Mouse (Mus musculus) lung, embryonic 14.5 days (tissue): ENCODE results near the gene Grm4. TPM values are rescaled to one million over a fixed set of nuclear protein-coding genes. Genes with fewer than 3 reads are reported as not detected.
A peak's percentile ranks its signal among the peaks of the same experiment; 100 is the strongest.

Source experiments
- ATAC-seq: fragments of 200-750 bp; cut with Nextera tagmentation; 2 replicates; pipeline ENCODE4 v1.8.0; 2017; ENCODE audit warnings: mild to moderate bottlenecking, moderate TSS enrichment, moderate library complexity; ENCODE audit not compliant: insufficient read depth
- DNase-seq: peaks from one replicate; pipeline ENCODE4 v3.0.0-alpha.2; 2015
- H3K27ac ChIP-seq: fragments of 300-500 bp; sonication (generic); 2 replicates; pipeline ENCODE4 v1.5.1; 2014; ENCODE audit warnings: low read depth, mild to moderate bottlenecking, moderate library complexity
- H3K27me3 ChIP-seq: fragments of 300-500 bp; sonication (generic); 2 replicates; pipeline ENCODE4 v1.6.1; 2014; ENCODE audit warnings: low read length, control low read depth; ENCODE audit not compliant: insufficient read depth
- H3K36me3 ChIP-seq: fragments of 300-500 bp; sonication (generic); 2 replicates; pipeline ENCODE4 v1.6.1; 2014; ENCODE audit warnings: control low read depth; ENCODE audit not compliant: insufficient read depth
- H3K4me1 ChIP-seq: fragments of 300-500 bp; sonication (generic); 2 replicates; pipeline ENCODE4 v1.6.1; 2014; ENCODE audit warnings: antibody characterized with exemption, control low read depth; ENCODE audit not compliant: insufficient read depth
- H3K4me2 ChIP-seq: fragments of 300-500 bp; sonication (generic); 2 replicates; pipeline ENCODE4 v1.6.1; 2014; ENCODE audit warnings: mild to moderate bottlenecking
- H3K4me3 ChIP-seq: fragments of 300-500 bp; sonication (generic); 2 replicates; pipeline ENCODE4 v1.5.1; 2014; ENCODE audit warnings: low read depth, low read length
- H3K9ac ChIP-seq: fragments of 300-500 bp; sonication (generic); 2 replicates; pipeline ENCODE4 v1.6.1; 2014
- H3K9me3 ChIP-seq: fragments of 300-500 bp; sonication (generic); 2 replicates; pipeline ENCODE4 v1.6.1; 2016; ENCODE audit warnings: low read depth, low read length, control low read depth
- CTCF ChIP-seq: IDR thresholded peaks from 2 replicates; pipeline ENCODE4 v1.5.1; 2016; ENCODE audit warnings: antibody characterized with exemption, low read depth
- WGBS: fragments of 180-500 bp; shearing (Covaris S2); extraction: QIAGEN DNeasy Blood & Tissue Kit; methylation state at CpG from one replicate; pipeline ENCODE4 v1.1.7; 2014; 5-methylcytosine and 5-hydroxymethylcytosine counted together
- polyA plus RNA-seq: library from polyadenylated mRNA; unstranded; fragments of >200 nt; fragmentation: Nextera tagmentation; extraction: Ambion mirVana; gene quantifications from 2 replicates; pipeline ENCODE4 v1.2.1, GENCODE M21; 2014

Gene Grm4
- polyA plus RNA-seq, 1 experiment from 2014 or later: 0.05 TPM

DNA sequence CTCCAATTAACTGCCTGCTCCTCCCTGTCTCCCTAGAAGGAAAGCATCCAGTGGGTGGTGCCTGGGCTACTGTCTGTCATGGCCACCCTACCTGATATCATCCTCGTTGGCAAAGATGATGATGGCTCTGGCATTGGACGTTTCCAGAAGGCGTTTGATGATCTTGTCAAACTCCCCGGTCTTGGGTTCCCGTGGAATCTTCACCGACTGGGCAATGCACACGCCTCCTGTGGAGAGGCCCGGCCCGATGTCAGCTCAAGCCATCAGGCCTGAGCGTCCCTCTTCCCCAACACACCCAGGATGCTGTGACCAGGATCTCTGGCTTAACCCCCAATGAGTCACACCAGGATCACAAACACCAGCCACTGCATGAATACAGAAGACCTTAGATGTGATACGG, 66.8 kb downstream of the Grm4 start:
- no peak overlapping the region for H3K27ac ChIP-seq
- H3K4me2 ChIP-seq: no peak overlapping the region
- TF ChIP-seq CTCF: no peak
- no peak for DNase-seq
- no peak overlapping the region for H3K4me3 ChIP-seq
- 69% methylated on average over 11 of the region's 11 CpGs for WGBS
- H3K9ac ChIP-seq: no peak overlapping the region
- no peaks in the 10 kb centered on the region for H3K4me1 ChIP-seq
- H3K9me3 ChIP-seq: no peaks in the 10 kb centered on the region
- H3K36me3 ChIP-seq: no peaks in the 10 kb centered on the region
- no peaks in the 10 kb centered on the region for H3K27me3 ChIP-seq
- ATAC-seq: no peak

DNA sequence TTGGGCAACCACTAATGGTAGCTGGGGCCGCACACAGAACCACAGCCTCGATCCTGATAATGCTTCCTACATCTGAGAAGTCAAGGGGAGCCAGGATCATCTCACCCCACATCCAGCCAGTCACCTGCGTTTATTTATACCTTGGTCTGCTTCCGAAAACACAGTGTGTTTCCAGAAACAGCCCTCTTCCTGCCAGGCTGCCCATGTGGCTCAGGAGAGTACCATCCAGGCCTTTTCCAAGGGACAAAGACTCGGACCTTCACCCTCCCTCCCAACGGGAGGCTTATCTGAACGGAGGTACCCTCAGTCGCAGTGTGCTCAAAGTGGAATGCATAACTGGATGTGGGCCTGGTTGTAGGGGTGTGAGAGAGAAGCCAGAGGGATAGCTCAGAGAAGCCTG, 68.2 kb downstream of the Grm4 start:
- no peaks in the 10 kb centered on the region for H3K9me3 ChIP-seq
- WGBS: 71% methylated on average over 8 of the region's 8 CpGs
- no peaks in the 10 kb centered on the region for H3K27me3 ChIP-seq
- H3K4me3 ChIP-seq: no peak overlapping the region
- no peak for TF ChIP-seq CTCF
- no peaks in the 10 kb centered on the region for H3K36me3 ChIP-seq
- H3K27ac ChIP-seq: no peak overlapping the region
- ATAC-seq: no peak
- DNase-seq: no peak
- H3K4me1 ChIP-seq: no peaks in the 10 kb centered on the region
- H3K4me2 ChIP-seq: no peak overlapping the region
- no peak overlapping the region for H3K9ac ChIP-seq

DNA sequence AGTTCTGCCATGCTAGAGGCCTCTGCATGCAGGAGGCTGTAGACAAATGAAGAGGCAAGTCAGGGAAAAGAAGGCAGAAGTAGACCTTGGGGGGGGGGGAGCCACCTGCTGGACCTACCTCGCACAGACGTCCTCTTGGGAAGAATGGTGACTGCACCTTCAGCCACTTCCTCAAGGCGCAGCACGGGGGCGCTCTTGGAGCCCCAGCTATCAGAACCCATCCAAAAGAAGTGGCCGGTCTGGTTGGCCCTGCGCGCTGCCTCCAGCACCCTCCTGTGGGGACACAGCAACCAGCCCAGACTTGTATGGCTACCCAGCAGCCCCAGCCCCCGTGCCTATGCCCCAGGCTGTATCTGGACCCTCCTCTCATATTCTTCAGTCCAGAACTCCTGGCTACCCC, 69.4 kb downstream of the Grm4 start:
- peak; percentile 6 for DNase-seq
- no peak for ATAC-seq
- no peak overlapping the region for H3K4me2 ChIP-seq
- peak; percentile 43 for TF ChIP-seq CTCF
- H3K4me3 ChIP-seq: no peak overlapping the region
- no peaks in the 10 kb centered on the region for H3K36me3 ChIP-seq
- no peak overlapping the region for H3K27ac ChIP-seq
- 16% methylated on average over 9 of the region's 9 CpGs for WGBS
- H3K4me1 ChIP-seq: no peaks in the 10 kb centered on the region
- no peaks in the 10 kb centered on the region for H3K9me3 ChIP-seq
- no peaks in the 10 kb centered on the region for H3K27me3 ChIP-seq
- H3K9ac ChIP-seq: no peak overlapping the region

DNA sequence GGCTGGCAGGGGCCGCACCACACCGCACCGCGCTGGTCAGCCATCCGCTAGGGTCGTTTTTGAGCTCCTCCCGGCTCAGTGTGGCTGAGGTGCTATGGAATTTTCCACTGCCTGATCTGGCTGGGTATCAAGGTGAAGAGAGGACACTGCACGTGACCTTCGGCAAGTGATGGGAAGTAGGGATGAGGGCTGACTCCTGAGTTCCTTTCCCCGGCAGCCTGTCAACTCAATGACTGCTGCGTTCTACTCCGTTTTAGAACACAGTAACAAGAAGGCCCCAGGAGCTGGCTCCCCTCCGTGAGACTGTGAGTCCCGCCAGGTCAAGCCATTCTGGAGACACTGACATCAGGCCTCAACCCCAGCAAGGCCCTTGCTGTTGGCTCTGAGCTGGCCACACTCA, 70.0 kb downstream of the Grm4 start:
- no peak for TF ChIP-seq CTCF
- DNase-seq (no peak), ATAC-seq (no peak)
- Histone ChIP-seq H3K36me3 (no peaks in the 10 kb centered on the region), H3K4me1 (no peaks in the 10 kb centered on the region), H3K9ac (no peak overlapping the region), H3K9me3 (no peaks in the 10 kb centered on the region), H3K4me3 (no peak overlapping the region), H3K27me3 (no peaks in the 10 kb centered on the region), H3K27ac (no peak overlapping the region), H3K4me2 (no peak overlapping the region)
- 83% methylated on average over 14 of the region's 14 CpGs for WGBS

DNA sequence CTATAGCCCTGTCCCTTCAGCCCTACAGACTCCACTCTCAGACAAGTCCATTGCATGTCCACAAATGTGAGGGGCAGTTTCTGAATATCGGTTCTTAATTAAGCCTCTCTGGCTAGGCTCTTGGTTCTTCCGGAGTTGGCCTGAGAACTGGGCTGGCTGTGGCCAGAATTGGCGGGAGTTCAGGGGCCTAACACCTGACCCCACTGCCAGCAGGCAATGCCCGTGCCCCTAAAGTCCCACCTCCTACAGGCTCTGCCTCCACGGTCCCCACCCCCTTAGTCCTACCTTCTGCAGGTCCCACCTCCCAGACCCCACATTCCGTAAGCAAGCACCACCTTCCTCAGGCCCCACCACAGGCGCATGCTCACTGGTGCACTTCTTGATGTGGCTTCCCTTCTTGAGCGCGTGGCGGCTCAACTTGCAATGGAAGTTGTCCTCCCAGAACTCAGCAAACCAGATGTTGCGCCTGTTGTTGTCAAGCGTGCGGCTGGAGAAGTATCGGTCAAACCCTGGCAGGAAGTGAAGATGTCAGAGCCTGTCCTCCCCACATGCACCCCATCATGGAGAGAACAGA, 71.4 kb downstream of the Grm4 start:
- H3K4me2 ChIP-seq: no peak overlapping the region
- ATAC-seq (no peak), DNase-seq (no peak)
- no peak overlapping the region for H3K4me3 ChIP-seq
- H3K36me3 ChIP-seq: no peaks in the 10 kb centered on the region
- no peak for TF ChIP-seq CTCF
- H3K27me3 ChIP-seq: no peaks in the 10 kb centered on the region
- H3K27ac ChIP-seq: no peak overlapping the region
- no peaks in the 10 kb centered on the region for H3K9me3 ChIP-seq
- 79% methylated on average over 14 of the region's 14 CpGs for WGBS
- no peak overlapping the region for H3K9ac ChIP-seq
- no peaks in the 10 kb centered on the region for H3K4me1 ChIP-seq

DNA sequence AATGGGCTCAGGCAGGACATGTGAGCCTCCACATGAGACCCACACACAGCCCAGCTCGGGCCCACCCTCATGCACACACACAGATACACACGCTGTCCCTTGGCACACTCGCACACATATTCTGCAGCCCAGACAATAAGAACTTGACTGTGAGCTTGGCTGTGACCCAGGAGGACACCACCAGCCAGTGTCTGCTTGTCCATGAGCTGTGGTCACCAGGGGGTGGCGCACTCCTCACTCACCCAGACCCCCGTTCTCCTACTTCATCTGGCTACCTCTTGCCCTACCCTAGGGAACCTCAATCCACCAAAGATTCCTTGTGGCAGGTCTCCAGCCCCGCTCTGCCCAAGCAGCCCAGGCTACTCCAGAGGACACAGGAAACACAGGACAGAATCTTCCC, 72.5 kb downstream of the Grm4 start:
- H3K4me1 ChIP-seq: no peaks in the 10 kb centered on the region
- no peak overlapping the region for H3K4me3 ChIP-seq
- DNase-seq (no peak), ATAC-seq (no peak)
- H3K9me3 ChIP-seq: no peaks in the 10 kb centered on the region
- H3K27ac ChIP-seq: no peak overlapping the region
- H3K36me3 ChIP-seq: no peaks in the 10 kb centered on the region
- no peak overlapping the region for H3K4me2 ChIP-seq
- no peak; the same call in 1 of the 2 replicates for TF ChIP-seq CTCF
- WGBS: 62% methylated on average over 6 of the region's 6 CpGs
- H3K9ac ChIP-seq: no peak overlapping the region
- H3K27me3 ChIP-seq: no peaks in the 10 kb centered on the region

DNA sequence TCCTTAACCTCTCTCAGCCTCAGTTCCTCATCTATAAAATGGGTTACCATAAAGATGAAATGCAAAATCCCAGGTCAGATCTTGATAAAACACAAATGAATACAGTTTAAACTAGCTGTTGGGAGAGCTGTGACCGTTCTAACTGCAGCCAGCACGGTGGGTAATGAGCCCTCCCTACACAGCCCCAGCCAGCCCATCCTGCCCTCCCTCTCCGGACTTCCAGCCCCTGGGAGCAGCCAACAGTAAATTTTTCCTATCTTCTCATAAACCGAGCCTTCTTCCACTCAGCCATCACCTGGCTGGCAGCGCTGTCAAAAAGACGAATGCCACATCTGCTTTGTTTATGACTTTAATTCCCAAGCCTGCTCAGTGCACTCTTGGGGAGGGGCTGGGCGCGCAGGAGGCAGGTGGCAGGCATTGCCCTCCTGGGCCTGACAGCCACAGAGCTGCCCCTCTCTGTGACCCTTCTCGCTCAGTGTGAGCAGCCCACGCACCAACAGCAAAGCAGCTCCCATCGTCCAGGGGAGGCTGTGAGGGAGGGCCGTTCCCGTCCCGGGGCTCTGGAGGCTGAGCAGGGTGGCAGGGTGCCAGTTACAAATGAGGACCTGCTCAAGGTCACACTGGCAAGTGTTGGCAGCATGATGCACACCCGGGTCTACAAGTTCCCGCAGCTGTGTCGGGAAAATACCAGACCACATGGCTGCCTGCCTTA, 75.7 kb downstream of the Grm4 start:
- Histone ChIP-seq H3K27me3 (no peaks in the 10 kb centered on the region), H3K9me3 (no peaks in the 10 kb centered on the region), H3K27ac (no peak overlapping the region), H3K4me2 (no peak overlapping the region), H3K36me3 (no peaks in the 10 kb centered on the region), H3K9ac (no peak overlapping the region), H3K4me1 (no peaks in the 10 kb centered on the region), H3K4me3 (no peak overlapping the region)
- DNase-seq: no peak
- no peak for ATAC-seq
- WGBS: 27% methylated on average over 17 of the region's 17 CpGs
- no peak for TF ChIP-seq CTCF
